Mouse (Mus musculus) testis, adult 2 months (tissue): ENCODE data around the gene Mapk11. TPM values are rescaled to one million over a fixed set of nuclear protein-coding genes. Genes with fewer than 3 reads are reported as not detected.

Source experiments
- H3K27ac ChIP-seq: fragments of 200-500 bp; 2 replicates; pipeline ENCODE4 v1.5.1; 2012; ENCODE audit warnings: low read depth, low read length; ENCODE audit not compliant: control insufficient read depth, insufficient read depth
- H3K27me3 ChIP-seq: fragments of 200-500 bp; 2 replicates; pipeline ENCODE4 v1.6.1; 2012; ENCODE audit warnings: mild to moderate bottlenecking, low read length, moderate library complexity; ENCODE audit not compliant: control insufficient read depth, insufficient read depth
- H3K36me3 ChIP-seq: fragments of 200-500 bp; 2 replicates; pipeline ENCODE4 v1.6.1; 2012; ENCODE audit warnings: mild to moderate bottlenecking, low read length; ENCODE audit not compliant: control insufficient read depth, insufficient read depth
- H3K4me1 ChIP-seq: fragments of 200-500 bp; 2 replicates; pipeline ENCODE4 v1.6.1; 2012; ENCODE audit warnings: low read length; ENCODE audit not compliant: control insufficient read depth, insufficient read depth
- H3K4me3 ChIP-seq: fragments of 200-500 bp; 2 replicates; pipeline ENCODE4 v1.5.1; 2012; ENCODE audit warnings: low read depth, mild to moderate bottlenecking, low read length, moderate library complexity, mixed read lengths; ENCODE audit not compliant: control insufficient read depth
- CTCF ChIP-seq: fragments of 200-500 bp; IDR thresholded peaks from 2 replicates; pipeline ENCODE4 v1.5.1; 2012; ENCODE audit warnings: low read depth, mild to moderate bottlenecking, inconsistent platforms, low read length, moderate library complexity; ENCODE audit not compliant: control insufficient read depth, insufficient read depth, insufficient replicate concordance
- POLR2A ChIP-seq: fragments of 200-500 bp; IDR thresholded peaks from 2 replicates; pipeline ENCODE4 v1.6.1; 2012; ENCODE audit warnings: low read depth, mild to moderate bottlenecking, inconsistent platforms, low read length, moderate library complexity; ENCODE audit not compliant: control insufficient read depth
- polyA plus RNA-seq: library from polyadenylated mRNA; depleted of rRNA; stranded (reverse); fragments of >200 nt; gene quantifications from 2 replicates; pipeline ENCODE4 v1.2.3, GENCODE M21; 2012

Mapk11 gene
- polyA plus RNA-seq, 1 experiment: 2.6 TPM

GRCm38 (mm10) chr15:89182328-89182741 lies 32.9 kb upstream of the Mapk11 start:
- Histone ChIP-seq H3K27me3 (no peaks in the 10 kb centered on the region), H3K27ac (peak overlapping the region; percentile 12; the same call in 1 of the 2 replicates), H3K4me1 (peaks cover 31% of the 10 kb centered on the region), H3K36me3 (no peaks in the 10 kb centered on the region), H3K4me3 (peak overlapping the region; percentile 68)
- TF ChIP-seq POLR2A: no peak
- 0 out of 2 replicates have a peak, but pooled peaks have one; percentile 4 for TF ChIP-seq CTCF

- Histone ChIP-seq H3K4me1 (peaks cover 37% of the 10 kb centered on the region), H3K27me3 (no peaks in the 10 kb centered on the region), H3K4me3 (peak overlapping the region; percentile 82), H3K27ac (peak overlapping the region; percentile 39; the same call in 1 of the 2 replicates), H3K36me3 (no peaks in the 10 kb centered on the region)
- TF ChIP-seq CTCF (no peak), POLR2A (no peak)
These were observed 32.3 kb upstream of the Mapk11 start for GRCm38 (mm10) chr15:89181561-89182270.

GRCm38 (mm10) chr15:89180571-89181229 lies 31.3 kb upstream of the Mapk11 start, which contains the start of gene Plxnb2:
TSS of gene Plxnb2 (minus strand) at chr15:89180788.
- H3K27me3 ChIP-seq: no peaks in the 10 kb centered on the region
- TF ChIP-seq CTCF (no peak), POLR2A (peak; percentile 76)
- no peaks in the 10 kb centered on the region for H3K36me3 ChIP-seq
- H3K4me1 ChIP-seq: peaks cover 37% of the 10 kb centered on the region
- peak within 1 kb of the TSS; percentile 95 for H3K27ac ChIP-seq
- H3K4me3 ChIP-seq: peak within 1 kb of the TSS; percentile 99

GRCm38 (mm10) chr15:89180081-89180541 lies 30.7 kb upstream of the Mapk11 start:
- peak overlapping the region; percentile 95 for H3K27ac ChIP-seq
- no peaks in the 10 kb centered on the region for H3K36me3 ChIP-seq
- peaks cover 38% of the 10 kb centered on the region for H3K4me1 ChIP-seq
- no peaks in the 10 kb centered on the region for H3K27me3 ChIP-seq
- H3K4me3 ChIP-seq: peak overlapping the region; percentile 99
- TF ChIP-seq POLR2A (no peak), CTCF (no peak)

GRCm38 (mm10) chr15:89179630-89179964 lies 30.2 kb upstream of the Mapk11 start:
- peak overlapping the region; percentile 99 for H3K4me3 ChIP-seq
- peaks cover 40% of the 10 kb centered on the region for H3K4me1 ChIP-seq
- no peak for TF ChIP-seq POLR2A
- TF ChIP-seq CTCF: no peak
- no peaks in the 10 kb centered on the region for H3K36me3 ChIP-seq
- no peaks in the 10 kb centered on the region for H3K27me3 ChIP-seq
- peak overlapping the region; percentile 95 for H3K27ac ChIP-seq

GRCm38 (mm10) chr15:89178954-89179629 lies 29.7 kb upstream of the Mapk11 start:
- peak overlapping the region; percentile 99 for H3K4me3 ChIP-seq
- TF ChIP-seq POLR2A (no peak; the same call in 1 of the 2 replicates), CTCF (no peak)
- H3K4me1 ChIP-seq: peaks cover 43% of the 10 kb centered on the region
- H3K36me3 ChIP-seq: no peaks in the 10 kb centered on the region
- H3K27me3 ChIP-seq: no peaks in the 10 kb centered on the region
- peak overlapping the region; percentile 95 for H3K27ac ChIP-seq

GRCm38 (mm10) chr15:89178260-89178860 lies 28.9 kb upstream of the Mapk11 start:
- peaks cover 50% of the 10 kb centered on the region for H3K4me1 ChIP-seq
- no peaks in the 10 kb centered on the region; the same call in 1 of the 2 replicates for H3K27me3 ChIP-seq
- H3K27ac ChIP-seq: peak overlapping the region; percentile 32
- peak overlapping the region; percentile 99 for H3K4me3 ChIP-seq
- H3K36me3 ChIP-seq: no peaks in the 10 kb centered on the region
- no peak for TF ChIP-seq CTCF
- no peak for TF ChIP-seq POLR2A
